Mouse (Mus musculus) forebrain, embryonic 16.5 days (tissue): Measurements from ENCODE around the gene Stard5. TPM values are rescaled to one million over a fixed set of nuclear protein-coding genes. Genes with fewer than 3 reads are reported as not detected.

Experiments
- ATAC-seq: fragments of 200-750 bp; cut with Nextera tagmentation; 2 replicates; pipeline ENCODE4 v1.8.0; 2017; ENCODE audit warnings: mild to moderate bottlenecking, moderate library complexity
- H3K27ac ChIP-seq: fragments of 300-500 bp; sonication (generic); 2 replicates; pipeline ENCODE4 v1.5.1; 2014; ENCODE audit warnings: low read length, control low read depth
- H3K27me3 ChIP-seq: fragments of 300-500 bp; sonication (generic); replicated peaks from 2 replicates; pipeline ENCODE4 v1.6.1; 2014; ENCODE audit warnings: low read length; ENCODE audit not compliant: control insufficient read depth, insufficient read depth
- H3K36me3 ChIP-seq: fragments of 300-500 bp; sonication (generic); 2 replicates; pipeline ENCODE4 v1.6.1; 2014; ENCODE audit not compliant: control insufficient read depth, insufficient read depth
- H3K4me1 ChIP-seq: fragments of 300-500 bp; sonication (generic); replicated peaks from 2 replicates; pipeline ENCODE4 v1.6.1; 2014; ENCODE audit warnings: low read length; ENCODE audit not compliant: control insufficient read depth, insufficient read depth
- H3K4me2 ChIP-seq: fragments of 300-500 bp; sonication (generic); 2 replicates; pipeline ENCODE4 v1.6.1; 2014; ENCODE audit warnings: mild to moderate bottlenecking, low read length, control low read depth
- H3K4me3 ChIP-seq: fragments of 300-500 bp; sonication (generic); replicated peaks from 2 replicates; pipeline ENCODE4 v1.5.1; 2014; ENCODE audit warnings: mild to moderate bottlenecking, low read length, control low read depth
- H3K9ac ChIP-seq: fragments of 300-500 bp; sonication (generic); replicated peaks from 2 replicates; pipeline ENCODE4 v1.6.1; 2014; ENCODE audit warnings: low read depth, low read length, control low read depth
- H3K9me3 ChIP-seq: fragments of 300-500 bp; sonication (generic); 2 replicates; pipeline ENCODE4 v1.6.1; 2016; ENCODE audit warnings: low read length; ENCODE audit not compliant: control insufficient read depth
- WGBS: fragments of 180-500 bp; shearing (Covaris S2); extraction: QIAGEN DNeasy Blood & Tissue Kit; methylation state at CpG from one replicate; pipeline ENCODE4 v1.1.7; 2014; 5-methylcytosine and 5-hydroxymethylcytosine counted together
- polyA plus RNA-seq: library from polyadenylated mRNA; unstranded; fragments of >200 nt; fragmentation: Nextera tagmentation; extraction: Ambion mirVana; gene quantifications from 2 replicates; pipeline ENCODE4 v1.2.1, GENCODE M21; 2015

Gene Stard5
- polyA plus RNA-seq, 1 experiment from 2014 or later: 7.2 TPM

- H3K27me3 ChIP-seq: no peaks in the 10 kb centered on the region
- H3K9ac ChIP-seq: no peak overlapping the region
- no peak overlapping the region for H3K27ac ChIP-seq
- no peaks in the 10 kb centered on the region for H3K36me3 ChIP-seq
- WGBS: 96% methylated on average over 4 of the region's 4 CpGs
- no peak for ATAC-seq
- H3K9me3 ChIP-seq: no peaks in the 10 kb centered on the region
- H3K4me1 ChIP-seq: no peaks in the 10 kb centered on the region
- no peak overlapping the region for H3K4me2 ChIP-seq
- H3K4me3 ChIP-seq: no peak overlapping the region
These were observed 21.9 kb upstream of the Stard5 start for GRCm38 (mm10) chr7:83609891-83610290.

DNA sequence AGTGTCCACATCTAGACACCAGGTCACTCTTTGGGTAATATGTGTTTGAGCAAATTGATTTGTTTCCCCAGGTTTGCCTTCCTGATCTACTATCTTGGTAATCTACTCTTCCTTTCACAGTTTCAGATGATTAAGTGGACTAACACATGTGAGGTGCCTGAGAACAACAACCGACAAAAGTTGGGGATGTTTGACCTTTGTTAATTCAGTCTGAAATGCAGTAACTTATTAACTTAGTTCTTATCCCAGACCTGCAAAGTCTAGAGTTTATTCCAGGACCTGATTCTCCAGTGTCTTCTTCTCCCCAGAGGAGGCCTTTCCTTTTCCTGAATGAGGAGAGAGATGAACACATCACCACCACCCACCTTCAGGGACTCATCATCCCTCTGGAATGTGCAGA, 19.9 kb upstream of the Stard5 start:
- H3K36me3 ChIP-seq: no peaks in the 10 kb centered on the region
- no peak overlapping the region for H3K4me2 ChIP-seq
- no peak overlapping the region for H3K27ac ChIP-seq
- H3K4me3 ChIP-seq: no peak overlapping the region
- H3K9ac ChIP-seq: no peak overlapping the region
- WGBS: 90% methylated on average over 1 of the region's 1 CpGs
- no peaks in the 10 kb centered on the region for H3K27me3 ChIP-seq
- H3K4me1 ChIP-seq: no peaks in the 10 kb centered on the region
- no peaks in the 10 kb centered on the region for H3K9me3 ChIP-seq
- ATAC-seq: no peak

- no peak for ATAC-seq
- H3K4me1 ChIP-seq: no peaks in the 10 kb centered on the region
- WGBS: 74% methylated on average over 3 of the region's 3 CpGs
These were observed 16.5 kb upstream of the Stard5 start for GRCm38 (mm10) chr7:83615272-83615671.

GRCm38 (mm10) chr7:83615815-83616214, 15.9 kb upstream of the Stard5 start:
- Histone ChIP-seq H3K4me3 (no peak overlapping the region), H3K4me2 (no peak overlapping the region), H3K27ac (no peak overlapping the region), H3K9me3 (no peaks in the 10 kb centered on the region), H3K9ac (no peak overlapping the region), H3K36me3 (no peaks in the 10 kb centered on the region), H3K4me1 (no peaks in the 10 kb centered on the region), H3K27me3 (no peaks in the 10 kb centered on the region)
- no peak for ATAC-seq
- WGBS: 94% methylated on average over 8 of the region's 8 CpGs

More at GRCm38 (mm10) chr7:83615272-83615671, 16.5 kb upstream of the Stard5 start:
- H3K27ac ChIP-seq: no peak overlapping the region
- no peaks in the 10 kb centered on the region for H3K36me3 ChIP-seq
- H3K4me3 ChIP-seq: no peak overlapping the region
- no peak overlapping the region for H3K9ac ChIP-seq
- H3K27me3 ChIP-seq: no peaks in the 10 kb centered on the region
- H3K4me2 ChIP-seq: no peak overlapping the region
- H3K9me3 ChIP-seq: no peaks in the 10 kb centered on the region

GRCm38 (mm10) chr7:83616268-83616667, 15.5 kb upstream of the Stard5 start:
- Histone ChIP-seq H3K36me3 (no peaks in the 10 kb centered on the region), H3K4me3 (no peak overlapping the region), H3K9ac (no peak overlapping the region), H3K4me2 (no peak overlapping the region), H3K4me1 (no peaks in the 10 kb centered on the region), H3K27me3 (no peaks in the 10 kb centered on the region), H3K27ac (no peak overlapping the region), H3K9me3 (no peaks in the 10 kb centered on the region)
- no peak for ATAC-seq
- 89% methylated on average over 3 of the region's 3 CpGs for WGBS

DNA sequence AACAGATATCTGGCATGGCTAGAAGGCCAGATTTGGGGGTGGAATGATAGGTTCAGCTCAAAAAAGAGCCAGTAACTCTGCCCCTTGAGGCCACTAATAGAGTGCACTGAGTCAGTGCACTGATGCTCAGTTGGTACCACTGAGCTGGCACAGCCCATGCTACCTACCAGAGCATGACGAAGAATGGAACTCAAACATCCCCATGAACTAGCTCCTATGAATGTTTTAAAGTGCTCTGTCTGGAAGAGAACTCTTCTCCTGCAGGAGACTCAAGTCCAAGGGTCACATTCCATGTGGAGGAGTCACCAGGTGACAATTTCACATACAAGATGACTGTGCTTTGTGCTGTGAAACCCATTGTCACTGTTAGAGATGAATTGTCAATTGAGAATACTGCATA, 13.1 kb upstream of the Stard5 start:
- no peak overlapping the region for H3K27ac ChIP-seq
- no peak overlapping the region for H3K4me3 ChIP-seq
- no peak overlapping the region for H3K4me2 ChIP-seq
- no peaks in the 10 kb centered on the region for H3K36me3 ChIP-seq
- no peak overlapping the region for H3K9ac ChIP-seq
- H3K4me1 ChIP-seq: no peaks in the 10 kb centered on the region
- H3K27me3 ChIP-seq: no peaks in the 10 kb centered on the region
- H3K9me3 ChIP-seq: no peaks in the 10 kb centered on the region
- no peak for ATAC-seq
- WGBS: 90% methylated on average over 1 of the region's 1 CpGs

DNA sequence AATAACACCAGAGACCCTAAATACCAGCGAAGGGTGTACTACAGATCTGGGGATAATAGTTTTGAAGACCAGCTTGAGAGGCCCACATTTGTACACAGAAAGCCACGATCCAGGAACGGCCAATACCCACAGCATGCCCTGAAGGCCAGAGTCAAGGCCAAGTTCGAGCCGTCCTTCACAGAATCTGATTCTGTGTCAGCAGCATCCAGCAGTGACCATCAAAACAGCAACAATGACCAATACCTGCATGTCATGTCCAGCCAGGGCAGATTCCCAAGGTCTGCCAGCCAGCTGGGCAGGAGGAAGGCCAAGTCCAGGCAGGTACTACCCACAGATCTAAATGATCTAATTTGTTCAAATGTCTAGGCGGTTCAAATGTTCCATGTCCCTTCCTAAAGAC, 9.2 kb upstream of the Stard5 start:
- Histone ChIP-seq H3K9me3 (no peaks in the 10 kb centered on the region), H3K36me3 (no peaks in the 10 kb centered on the region), H3K27ac (no peak overlapping the region), H3K4me1 (no peaks in the 10 kb centered on the region), H3K4me3 (no peak overlapping the region), H3K9ac (no peak overlapping the region), H3K27me3 (no peaks in the 10 kb centered on the region), H3K4me2 (no peak overlapping the region)
- ATAC-seq: no peak
- 92% methylated on average over 6 of the region's 6 CpGs for WGBS

GRCm38 (mm10) chr7:83624065-83624464, 7.7 kb upstream of the Stard5 start:
- no peaks in the 10 kb centered on the region for H3K36me3 ChIP-seq
- no peak for ATAC-seq
- H3K27me3 ChIP-seq: no peaks in the 10 kb centered on the region
- H3K9me3 ChIP-seq: no peaks in the 10 kb centered on the region
- H3K27ac ChIP-seq: no peak overlapping the region
- H3K4me3 ChIP-seq: no peak overlapping the region
- no peak overlapping the region for H3K9ac ChIP-seq
- no peak overlapping the region for H3K4me2 ChIP-seq
- H3K4me1 ChIP-seq: no peaks in the 10 kb centered on the region
- WGBS: 78% methylated on average over 1 of the region's 1 CpGs

- no peak for ATAC-seq
- no peaks in the 10 kb centered on the region for H3K36me3 ChIP-seq
- no peak overlapping the region for H3K4me2 ChIP-seq
- no peak overlapping the region for H3K4me3 ChIP-seq
- 93% methylated on average over 8 of the region's 8 CpGs for WGBS
- no peaks in the 10 kb centered on the region for H3K9me3 ChIP-seq
- H3K4me1 ChIP-seq: peaks cover 7% of the 10 kb centered on the region
- H3K27me3 ChIP-seq: no peaks in the 10 kb centered on the region
- H3K9ac ChIP-seq: no peak overlapping the region
- H3K27ac ChIP-seq: no peak overlapping the region
These were observed 5.1 kb upstream of the Stard5 start for GRCm38 (mm10) chr7:83626557-83627257.

DNA sequence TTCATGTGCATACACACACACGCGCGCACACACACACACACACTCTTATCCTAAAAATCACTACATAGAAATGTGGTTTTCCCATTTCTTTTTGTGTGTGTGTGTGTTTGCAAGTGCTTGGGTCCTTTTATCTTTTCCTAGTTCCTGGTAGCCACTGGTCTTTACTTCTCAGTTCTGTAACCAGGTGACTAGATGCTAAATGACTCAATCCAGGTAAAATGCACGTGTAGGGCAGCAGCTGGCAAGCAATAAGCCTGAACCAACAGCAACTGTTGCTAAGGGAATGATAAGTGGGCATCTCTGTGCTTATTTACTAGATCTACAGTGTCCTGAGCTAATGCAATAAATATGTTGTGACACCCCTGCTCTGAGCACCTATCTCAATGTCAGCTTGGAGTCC, 4.4 kb upstream of the Stard5 start:
- ATAC-seq: no peak
- no peak overlapping the region for H3K9ac ChIP-seq
- no peak overlapping the region for H3K4me2 ChIP-seq
- 89% methylated on average over 4 of the region's 4 CpGs for WGBS
- no peaks in the 10 kb centered on the region for H3K27me3 ChIP-seq
- no peaks in the 10 kb centered on the region for H3K9me3 ChIP-seq
- no peaks in the 10 kb centered on the region for H3K36me3 ChIP-seq
- no peak overlapping the region for H3K4me3 ChIP-seq
- no peak overlapping the region for H3K27ac ChIP-seq
- H3K4me1 ChIP-seq: peaks cover 11% of the 10 kb centered on the region
